Mouse (Mus musculus): ENCODE measurements around the gene Elk3. TPM values are rescaled to one million over a fixed set of nuclear protein-coding genes. Genes with fewer than 3 reads are reported as not detected.

Elk3 gene
- polyA plus RNA-seq, 1 experiment from 2014 or later, result 4.6 TPM

- H3K9me3 ChIP-seq (replicated peaks; ENCODE audit: control insufficient read depth, low read length), result no peaks in the 10 kb centered on the region
- H3K36me3 ChIP-seq (ENCODE audit: control insufficient read depth, insufficient read depth), result no peaks in the 10 kb centered on the region
- H3K4me3 ChIP-seq (ENCODE audit: low read depth, low read length), result no peak overlapping the region
- no peak overlapping the region for H3K27ac ChIP-seq (ENCODE audit: low read length)
- peaks cover 7% of the 10 kb centered on the region for H3K4me1 ChIP-seq (ENCODE audit: control insufficient read depth, low read depth, low read length)
- peak; percentile 79 for ATAC-seq (ENCODE audit: low read depth)
- WGBS (ENCODE audit: insufficient replicate concordance), result 29% methylated on average over 12 of the region's 12 CpGs
- H3K27me3 ChIP-seq (ENCODE audit: control insufficient read depth, insufficient read depth, low read depth, low read length), result no peaks in the 10 kb centered on the region
- no peak overlapping the region for H3K9ac ChIP-seq (ENCODE audit: low read depth, low read length)
- no peak overlapping the region for H3K4me2 ChIP-seq (ENCODE audit: low read depth, low read length)
Observed at GRCm38 (mm10) chr10:93325804-93326740, 15.1 kb upstream of the Elk3 start.

DNA sequence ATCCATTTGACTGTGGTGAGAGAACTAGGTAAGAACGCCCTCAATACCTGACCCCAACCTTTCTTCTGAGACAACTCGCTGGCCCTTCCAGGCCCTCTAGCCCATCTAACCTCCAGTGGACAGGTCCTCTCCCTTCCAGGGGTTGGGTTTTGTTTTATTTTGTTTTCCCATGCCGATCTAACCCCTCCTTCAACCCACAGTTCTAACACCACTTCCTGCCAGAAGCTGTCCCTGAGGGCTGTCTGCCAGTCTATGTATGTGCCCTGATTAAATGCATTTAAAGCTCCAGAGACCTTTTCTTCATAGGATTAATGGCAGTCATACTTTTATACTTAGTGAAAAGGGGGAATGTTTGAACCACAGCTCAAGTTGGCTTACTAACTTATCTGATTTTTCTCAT is 14.4 kb upstream of the Elk3 start:
- Histone ChIP-seq H3K4me1 (ENCODE audit: control insufficient read depth, low read depth, low read length) (peaks cover 7% of the 10 kb centered on the region), H3K9ac (ENCODE audit: low read depth, low read length) (no peak overlapping the region), H3K4me3 (ENCODE audit: low read depth, low read length) (no peak overlapping the region), H3K9me3 (replicated peaks; ENCODE audit: control insufficient read depth, low read length) (no peaks in the 10 kb centered on the region), H3K27me3 (ENCODE audit: control insufficient read depth, insufficient read depth, low read depth, low read length) (no peaks in the 10 kb centered on the region), H3K27ac (ENCODE audit: low read length) (0 out of 2 replicates have a peak overlapping the region, but pooled peaks have one; percentile 16), H3K4me2 (ENCODE audit: low read depth, low read length) (no peak overlapping the region), H3K36me3 (ENCODE audit: control insufficient read depth, insufficient read depth) (no peaks in the 10 kb centered on the region)
- ATAC-seq (ENCODE audit: low read depth), result no peak
- WGBS (ENCODE audit: insufficient replicate concordance), result 33% methylated on average over 3 of the region's 3 CpGs

DNA sequence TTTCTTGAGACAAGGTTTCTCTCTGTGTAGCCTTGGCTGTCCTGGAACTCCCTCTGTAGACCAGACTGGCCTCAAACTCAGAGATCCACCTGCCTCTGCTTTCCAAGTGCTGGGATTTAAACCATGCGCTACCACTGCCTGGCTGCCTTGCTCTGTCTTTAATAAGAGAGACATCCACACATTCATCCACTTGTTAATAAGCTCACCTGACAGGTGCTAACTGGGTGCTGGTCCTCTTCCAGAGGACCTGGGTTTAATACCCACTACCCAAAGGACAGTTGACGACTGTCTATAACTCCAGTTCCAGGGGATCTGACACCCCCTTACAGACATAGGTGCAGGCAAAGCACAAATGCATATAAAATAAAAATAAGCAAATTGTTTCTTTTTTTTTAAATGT is 13.5 kb upstream of the Elk3 start:
- WGBS (ENCODE audit: insufficient replicate concordance), result 73% methylated on average over 2 of the region's 2 CpGs

DNA sequence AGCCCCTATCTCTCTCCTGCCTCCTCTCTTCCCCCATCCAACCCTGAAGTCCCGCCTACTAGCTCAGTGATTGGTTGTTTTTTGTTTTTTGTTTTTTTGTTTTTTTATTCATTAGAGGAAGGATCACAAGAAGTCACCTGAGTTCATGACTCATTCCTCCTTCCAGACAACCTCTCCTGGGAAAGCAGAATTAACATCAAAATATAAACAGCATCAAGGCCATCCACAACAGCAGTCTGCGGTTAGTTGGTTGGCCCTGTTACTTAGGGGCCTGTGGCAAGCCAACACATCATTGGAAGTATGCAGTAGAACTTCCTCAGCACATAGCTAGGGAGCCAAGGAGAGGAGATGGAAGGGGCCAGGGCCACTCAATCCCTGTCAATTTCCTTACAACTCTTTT is 12.7 kb upstream of the Elk3 start:
- H3K27me3 ChIP-seq (ENCODE audit: control insufficient read depth, insufficient read depth, low read depth, low read length), result no peaks in the 10 kb centered on the region
- H3K27ac ChIP-seq (ENCODE audit: low read length), result no peak overlapping the region
- H3K9me3 ChIP-seq (replicated peaks; ENCODE audit: control insufficient read depth, low read length), result no peaks in the 10 kb centered on the region
- H3K9ac ChIP-seq (ENCODE audit: low read depth, low read length), result no peak overlapping the region
- WGBS (ENCODE audit: insufficient replicate concordance), result 66% methylated on average over 2 of the region's 2 CpGs
- H3K4me2 ChIP-seq (ENCODE audit: low read depth, low read length), result no peak overlapping the region
- H3K4me3 ChIP-seq (ENCODE audit: low read depth, low read length), result no peak overlapping the region
- no peak for ATAC-seq (ENCODE audit: low read depth)
- H3K36me3 ChIP-seq (ENCODE audit: control insufficient read depth, insufficient read depth), result no peaks in the 10 kb centered on the region
- peaks cover 7% of the 10 kb centered on the region for H3K4me1 ChIP-seq (ENCODE audit: control insufficient read depth, low read depth, low read length)

More for the DNA sequence above, 13.5 kb upstream of the Elk3 start:
- no peak for ATAC-seq (ENCODE audit: low read depth)
- Histone ChIP-seq H3K9me3 (replicated peaks; ENCODE audit: control insufficient read depth, low read length) (no peaks in the 10 kb centered on the region), H3K36me3 (ENCODE audit: control insufficient read depth, insufficient read depth) (no peaks in the 10 kb centered on the region), H3K9ac (ENCODE audit: low read depth, low read length) (no peak overlapping the region), H3K4me3 (ENCODE audit: low read depth, low read length) (no peak overlapping the region), H3K4me1 (ENCODE audit: control insufficient read depth, low read depth, low read length) (peaks cover 7% of the 10 kb centered on the region), H3K4me2 (ENCODE audit: low read depth, low read length) (no peak overlapping the region), H3K27me3 (ENCODE audit: control insufficient read depth, insufficient read depth, low read depth, low read length) (no peaks in the 10 kb centered on the region), H3K27ac (ENCODE audit: low read length) (no peak overlapping the region)

- H3K27me3 ChIP-seq (ENCODE audit: control insufficient read depth, insufficient read depth, low read depth, low read length), result no peaks in the 10 kb centered on the region
- no peak for ATAC-seq (ENCODE audit: low read depth)
Observed at GRCm38 (mm10) chr10:93321763-93322162, 10.8 kb upstream of the Elk3 start.

GRCm38 (mm10) chr10:93320148-93320547 is 9.2 kb upstream of the Elk3 start:
- ATAC-seq (ENCODE audit: low read depth), result no peak
- WGBS (ENCODE audit: insufficient replicate concordance), result 64% methylated on average over 4 of the region's 4 CpGs
- Histone ChIP-seq H3K36me3 (ENCODE audit: control insufficient read depth, insufficient read depth) (no peaks in the 10 kb centered on the region), H3K4me3 (ENCODE audit: low read depth, low read length) (no peak overlapping the region), H3K4me1 (ENCODE audit: control insufficient read depth, low read depth, low read length) (no peaks in the 10 kb centered on the region), H3K4me2 (ENCODE audit: low read depth, low read length) (no peak overlapping the region), H3K9me3 (replicated peaks; ENCODE audit: control insufficient read depth, low read length) (no peaks in the 10 kb centered on the region), H3K9ac (ENCODE audit: low read depth, low read length) (no peak overlapping the region), H3K27ac (ENCODE audit: low read length) (no peak overlapping the region), H3K27me3 (ENCODE audit: control insufficient read depth, insufficient read depth, low read depth, low read length) (no peaks in the 10 kb centered on the region)

More at GRCm38 (mm10) chr10:93321763-93322162, 10.8 kb upstream of the Elk3 start:
- H3K27ac ChIP-seq (ENCODE audit: low read length), result no peak overlapping the region
- no peak overlapping the region for H3K4me2 ChIP-seq (ENCODE audit: low read depth, low read length)
- no peaks in the 10 kb centered on the region for H3K36me3 ChIP-seq (ENCODE audit: control insufficient read depth, insufficient read depth)
- no peak overlapping the region for H3K4me3 ChIP-seq (ENCODE audit: low read depth, low read length)
- no peaks in the 10 kb centered on the region for H3K9me3 ChIP-seq (replicated peaks; ENCODE audit: control insufficient read depth, low read length)
- peaks cover 7% of the 10 kb centered on the region for H3K4me1 ChIP-seq (ENCODE audit: control insufficient read depth, low read depth, low read length)
- H3K9ac ChIP-seq (ENCODE audit: low read depth, low read length), result no peak overlapping the region

- H3K9ac ChIP-seq (ENCODE audit: low read depth, low read length), result no peak overlapping the region
- no peak overlapping the region for H3K27ac ChIP-seq (ENCODE audit: low read length)
- no peak overlapping the region for H3K4me3 ChIP-seq (ENCODE audit: low read depth, low read length)
- H3K36me3 ChIP-seq (ENCODE audit: control insufficient read depth, insufficient read depth), result no peaks in the 10 kb centered on the region
- H3K27me3 ChIP-seq (ENCODE audit: control insufficient read depth, insufficient read depth, low read depth, low read length), result no peaks in the 10 kb centered on the region
- whole genome bisulfite sequencing (ENCODE audit: insufficient replicate concordance), result 50% methylated on average over 7 of the region's 7 CpGs
- no peak for ATAC-seq (ENCODE audit: low read depth)
- H3K4me1 ChIP-seq (ENCODE audit: control insufficient read depth, low read depth, low read length), result no peaks in the 10 kb centered on the region
- H3K4me2 ChIP-seq (ENCODE audit: low read depth, low read length), result no peak overlapping the region
- H3K9me3 ChIP-seq (replicated peaks; ENCODE audit: control insufficient read depth, low read length), result no peaks in the 10 kb centered on the region
Observed at GRCm38 (mm10) chr10:93319526-93320063, 8.7 kb upstream of the Elk3 start.

DNA sequence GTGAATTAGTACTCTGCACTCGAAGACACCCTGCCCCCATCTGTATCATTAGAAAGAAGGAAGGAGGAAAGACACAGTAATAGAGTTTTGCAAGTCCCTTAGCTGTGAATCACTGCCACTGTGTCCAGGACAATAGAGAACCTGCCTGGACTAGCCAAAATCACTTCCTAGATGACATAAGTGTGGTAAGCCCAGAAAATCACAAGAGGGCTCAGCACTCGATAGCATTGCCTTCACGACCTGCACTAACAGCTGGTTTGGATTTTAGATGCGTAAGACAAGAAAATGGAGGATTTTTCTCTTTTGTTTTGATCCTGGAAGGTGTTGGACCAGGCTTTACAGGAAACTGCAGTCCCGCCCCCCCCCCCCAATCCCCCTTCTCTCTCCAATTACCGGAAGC is 6.0 kb upstream of the Elk3 start:
- Histone ChIP-seq H3K27me3 (ENCODE audit: control insufficient read depth, insufficient read depth, low read depth, low read length) (peaks cover 8% of the 10 kb centered on the region), H3K27ac (ENCODE audit: low read length) (no peak overlapping the region), H3K4me2 (ENCODE audit: low read depth, low read length) (no peak overlapping the region), H3K4me1 (ENCODE audit: control insufficient read depth, low read depth, low read length) (no peaks in the 10 kb centered on the region), H3K36me3 (ENCODE audit: control insufficient read depth, insufficient read depth) (no peaks in the 10 kb centered on the region), H3K9ac (ENCODE audit: low read depth, low read length) (no peak overlapping the region), H3K9me3 (replicated peaks; ENCODE audit: control insufficient read depth, low read length) (no peaks in the 10 kb centered on the region), H3K4me3 (ENCODE audit: low read depth, low read length) (no peak overlapping the region)
- no peak for ATAC-seq (ENCODE audit: low read depth)
- 25% methylated on average over 6 of the region's 6 CpGs for WGBS (ENCODE audit: insufficient replicate concordance)

- WGBS (ENCODE audit: insufficient replicate concordance), result 19% methylated on average over 4 of the region's 4 CpGs
- Histone ChIP-seq H3K4me1 (ENCODE audit: control insufficient read depth, low read depth, low read length) (no peaks in the 10 kb centered on the region; the same call in 1 of the 2 replicates), H3K4me3 (ENCODE audit: low read depth, low read length) (no peak overlapping the region), H3K9ac (ENCODE audit: low read depth, low read length) (no peak overlapping the region), H3K36me3 (ENCODE audit: control insufficient read depth, insufficient read depth) (no peaks in the 10 kb centered on the region), H3K27me3 (ENCODE audit: control insufficient read depth, insufficient read depth, low read depth, low read length) (peaks cover 40% of the 10 kb centered on the region), H3K9me3 (replicated peaks; ENCODE audit: control insufficient read depth, low read length) (no peaks in the 10 kb centered on the region), H3K27ac (ENCODE audit: low read length) (no peak overlapping the region), H3K4me2 (ENCODE audit: low read depth, low read length) (peak overlapping the region; percentile 65; the same call in 1 of the 2 replicates)
- no peak for ATAC-seq (ENCODE audit: low read depth)
Observed at GRCm38 (mm10) chr10:93311576-93311975, 641 bp upstream of the Elk3 start.

Data from liver, embryonic 16.5 days (tissue).